Mouse (Mus musculus) neutrophil, adult 5-6 weeks (primary cell): Measurements from ENCODE around the gene Cfap74. TPM values are rescaled to one million over a fixed set of nuclear protein-coding genes. Genes with fewer than 3 reads are reported as not detected.
"Not testable (repeated sequence)": the region's sequence is repeated elsewhere in the genome, so short reads cannot be mapped to it uniquely, and the experiment has no call there.

Experiments
- ATAC-seq: fragments of 151-379, 151-347 bp; 2 replicates; pipeline ENCODE4 v1.8.0; 2017; ENCODE audit warnings: mild to moderate bottlenecking, moderate TSS enrichment; ENCODE audit not compliant: insufficient number of reproducible peaks, poor library complexity, low FRiP score, severe bottlenecking; ENCODE audit errors: extremely low read depth
- total RNA-seq: library from RNA; stranded (forward); fragments of 200-1000 nt; gene quantifications from 2 replicates; pipeline ENCODE4 v1.2.3, GENCODE M21; 2017

The Cfap74 gene
- total RNA-seq, 1 experiment from 2014 or later: 3.8 TPM

GRCm38 (mm10) chr4:155464061-155464460 lies 55.1 kb downstream of the Cfap74 start:
- ATAC-seq: no peak

DNA sequence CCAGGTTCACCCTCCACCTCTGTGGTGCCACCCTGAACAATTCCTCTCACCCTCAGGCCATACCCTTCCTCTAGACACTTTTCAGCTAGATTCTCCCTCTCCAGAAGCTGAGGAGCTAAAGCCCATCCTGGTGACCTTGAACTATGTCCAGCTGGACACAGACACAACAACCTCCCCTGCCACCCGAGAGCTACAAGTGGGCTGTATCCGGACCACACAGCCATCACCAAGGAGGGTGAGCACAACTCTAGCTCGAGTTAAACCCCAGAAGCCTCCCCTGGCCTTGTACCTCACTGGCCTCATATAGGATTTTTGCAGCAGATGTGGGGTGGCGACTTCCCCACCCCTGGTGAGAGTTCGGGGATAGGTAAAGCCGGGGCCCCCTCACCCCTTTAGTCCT lies 56.6 kb downstream of the Cfap74 start:
- ATAC-seq: no peak

GRCm38 (mm10) chr4:155466080-155466479 lies 57.1 kb downstream of the Cfap74 start:
- ATAC-seq: no peak

DNA sequence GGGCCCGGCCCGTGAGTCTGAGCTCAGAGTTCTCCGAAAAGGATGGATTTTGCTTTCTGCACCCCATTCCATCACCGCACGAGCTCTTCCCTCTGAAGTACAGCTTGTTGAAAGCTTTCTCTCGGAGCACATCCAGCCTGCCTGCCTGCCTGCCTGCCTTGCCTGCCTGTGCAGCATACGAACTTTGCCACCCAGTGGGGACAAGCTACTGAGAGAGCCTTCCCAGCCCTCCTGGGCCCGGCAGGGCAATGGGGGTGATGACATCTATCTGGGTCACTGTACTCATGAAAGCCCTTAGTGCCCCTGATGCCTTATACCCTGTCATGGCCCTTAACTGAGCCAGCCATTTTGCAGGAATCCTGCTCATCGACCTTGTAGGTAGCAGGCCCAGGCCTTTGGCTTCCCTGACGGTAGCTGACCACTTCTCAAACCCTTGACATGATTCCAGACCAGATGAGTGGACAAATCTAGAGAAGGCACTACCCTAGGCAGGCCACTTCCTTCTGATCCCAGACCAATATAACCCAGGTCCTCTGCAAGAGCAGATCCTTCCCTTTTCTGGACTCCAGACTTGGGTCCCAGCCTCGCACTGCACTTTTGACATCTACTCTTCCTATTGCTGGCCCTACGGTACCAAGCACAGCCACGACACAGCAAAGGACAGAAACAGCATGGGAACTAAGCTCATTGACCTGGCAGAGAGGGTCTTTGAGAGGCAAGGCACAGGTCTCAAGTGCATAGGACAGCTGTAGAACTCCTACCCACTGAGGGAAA lies 58.4 kb downstream of the Cfap74 start:
- no peak for ATAC-seq

- ATAC-seq: no peak
These were observed 60.0 kb downstream of the Cfap74 start, which contains the start of gene Tmem52 for GRCm38 (mm10) chr4:155468952-155469351. Gene Tmem52, plus strand, starts transcription at chr4:155469114.

GRCm38 (mm10) chr4:155469590-155470262 lies 60.7 kb downstream of the Cfap74 start:
- ATAC-seq: no peak

- ATAC-seq: no peak
These were observed 61.4 kb downstream of the Cfap74 start for GRCm38 (mm10) chr4:155470263-155470953.

- no peak for ATAC-seq
These were observed 62.0 kb downstream of the Cfap74 start for GRCm38 (mm10) chr4:155470997-155471396.

DNA sequence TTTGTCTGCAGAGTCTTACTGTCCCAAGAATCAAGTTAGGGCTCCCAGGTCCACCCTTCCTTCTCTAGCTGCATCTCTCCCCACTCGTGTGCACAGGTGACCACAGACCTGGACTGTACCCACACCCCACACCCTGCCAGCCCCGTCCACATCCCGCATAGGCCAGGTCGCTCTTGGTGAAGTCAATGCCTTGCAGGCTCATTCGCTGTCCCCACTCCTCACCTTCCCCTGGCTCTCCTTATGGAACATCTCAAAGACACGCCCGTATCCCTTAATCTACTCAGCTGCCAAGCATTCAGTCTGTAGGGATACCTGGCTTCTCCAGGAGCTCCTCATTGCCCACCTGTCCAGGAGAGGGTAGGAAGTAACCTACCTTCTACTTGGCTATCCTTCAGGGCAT lies 62.4 kb downstream of the Cfap74 start:
- ATAC-seq: no peak

GRCm38 (mm10) chr4:155472716-155473290 lies 63.8 kb downstream of the Cfap74 start:
- ATAC-seq: no peak

GRCm38 (mm10) chr4:155473319-155473718 lies 64.3 kb downstream of the Cfap74 start:
- ATAC-seq: no peak

DNA sequence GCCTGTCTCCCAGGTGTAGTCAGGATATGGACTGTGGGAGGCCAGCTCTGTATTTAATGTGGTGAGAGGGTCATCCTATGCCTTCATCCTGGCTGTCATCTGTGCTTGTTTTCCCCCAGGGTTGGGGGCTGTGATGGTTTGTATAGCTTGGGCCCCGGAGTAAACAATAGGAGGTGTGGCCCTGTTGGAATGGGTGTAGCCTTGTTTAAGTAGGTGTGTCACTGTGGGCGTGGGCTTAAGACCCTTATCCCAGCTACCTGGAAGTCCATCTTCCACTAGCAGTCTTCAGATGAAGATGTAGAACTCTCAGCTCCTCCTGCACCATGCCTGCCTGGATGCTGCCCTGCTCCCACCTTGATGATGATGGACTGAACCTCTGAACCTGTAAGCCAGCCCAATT lies 64.8 kb downstream of the Cfap74 start:
- ATAC-seq: not testable (repeated sequence)

DNA sequence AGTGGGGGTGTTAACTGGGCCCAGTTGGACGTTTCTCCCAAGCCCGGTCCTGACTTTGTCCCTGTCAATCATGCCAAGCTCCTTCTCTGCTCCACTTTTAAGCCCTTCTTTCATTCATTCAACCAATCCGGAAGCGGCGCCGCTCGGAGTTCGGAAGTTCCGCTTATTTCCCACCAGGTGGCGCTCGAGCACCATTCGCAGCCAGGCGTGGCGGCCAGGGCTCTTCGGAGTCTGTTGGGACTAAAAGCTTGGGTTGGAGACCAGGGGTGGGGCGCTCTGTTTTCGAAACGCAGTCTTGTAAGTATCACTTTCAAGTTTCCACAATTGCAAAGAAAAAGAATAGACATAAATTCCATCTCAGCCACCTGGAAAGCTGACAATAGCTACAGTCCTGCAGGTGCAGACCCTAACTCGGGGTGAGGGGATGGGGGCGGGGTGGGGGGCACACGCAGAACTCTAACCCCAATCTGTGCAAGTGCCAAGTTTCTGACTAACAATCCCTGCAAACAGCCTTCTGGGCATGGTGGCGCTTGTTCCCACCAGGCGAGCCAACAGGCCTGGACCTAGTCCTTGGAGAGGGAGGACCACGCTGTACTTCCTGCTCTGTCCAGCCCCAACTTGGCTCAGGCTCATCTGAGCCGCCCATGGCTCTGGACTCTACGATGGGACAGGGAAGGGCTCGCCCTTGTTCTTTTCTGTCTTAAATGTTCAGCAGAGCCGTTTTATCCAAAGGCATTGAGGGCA lies 72.6 kb downstream of the Cfap74 start:
- peak; percentile 86 for ATAC-seq

DNA sequence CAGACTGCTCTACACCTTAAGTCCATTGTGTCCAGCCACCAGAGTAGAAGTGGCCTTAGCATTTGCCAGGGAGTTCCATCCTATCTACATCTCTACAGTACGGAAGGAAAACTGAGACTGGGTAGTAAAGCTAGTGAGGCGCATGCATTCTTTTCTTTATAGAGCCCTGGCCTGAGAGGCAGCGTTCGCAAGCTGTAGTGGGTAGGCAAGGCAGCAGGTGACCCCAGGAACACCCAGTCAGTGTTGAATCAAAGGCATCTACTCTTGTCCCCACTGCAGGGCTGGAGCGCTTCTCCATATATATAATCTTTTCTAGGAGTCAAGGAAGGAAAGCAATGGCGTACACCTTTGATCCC lies 73.1 kb downstream of the Cfap74 start:
- ATAC-seq: no peak

DNA sequence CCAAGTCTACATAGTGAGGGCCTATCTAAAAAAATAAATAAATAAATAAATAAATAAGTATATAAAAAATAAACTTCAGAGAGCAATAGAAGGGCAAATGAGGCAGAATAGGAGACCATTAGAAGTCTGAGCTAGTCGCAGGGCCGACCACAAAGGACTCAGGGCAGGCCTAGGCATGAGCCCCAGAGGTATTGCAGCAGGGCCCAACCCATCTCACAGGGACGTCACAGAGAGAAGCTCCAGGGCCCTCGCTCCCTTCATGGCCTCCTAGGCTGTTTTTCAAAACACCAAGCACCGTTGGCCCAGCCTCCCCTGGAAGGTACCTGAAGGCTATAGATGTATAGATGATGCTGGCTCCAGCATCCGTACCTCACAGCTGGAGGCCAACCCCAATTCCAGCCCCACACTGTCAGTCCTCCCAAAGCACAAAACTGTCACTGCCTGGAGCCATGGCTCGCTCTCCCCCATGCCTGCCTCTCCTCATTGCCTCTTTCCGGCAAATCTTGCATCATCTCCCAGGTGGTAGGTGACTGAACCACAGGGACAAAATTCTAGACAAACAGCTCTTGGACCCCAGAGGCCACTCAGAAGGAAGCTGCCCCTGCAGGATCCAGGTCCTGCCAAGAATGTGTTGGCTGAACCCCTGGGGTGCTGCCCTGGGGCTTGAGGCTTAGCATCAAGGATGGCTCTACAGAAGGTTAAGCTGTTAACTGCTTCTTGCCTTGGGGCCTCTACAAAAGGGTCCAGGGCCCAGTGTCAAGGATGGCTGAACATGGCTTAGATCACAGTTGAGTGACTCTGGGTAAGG lies 73.9 kb downstream of the Cfap74 start:
- no peak for ATAC-seq

DNA sequence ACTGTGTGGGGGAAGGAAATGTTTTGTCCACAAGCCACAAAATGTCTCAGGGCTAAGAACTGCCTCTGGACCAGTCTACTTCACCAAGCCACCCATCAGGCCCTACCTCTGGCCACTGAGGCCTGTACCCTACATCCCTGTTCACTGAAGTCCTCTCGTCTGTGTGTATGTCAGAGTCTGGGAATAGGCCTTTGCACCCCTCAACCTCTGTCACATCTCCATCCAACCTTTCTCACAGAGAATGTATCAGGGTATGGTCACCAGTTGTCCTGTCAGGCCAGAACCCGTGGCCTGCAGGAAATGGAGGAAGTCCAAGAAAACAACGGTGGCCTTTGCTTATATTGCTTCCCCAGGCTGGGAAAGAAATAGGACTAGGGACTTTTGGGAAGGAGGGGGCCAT lies 76.5 kb downstream of the Cfap74 start:
- ATAC-seq: no peak

DNA sequence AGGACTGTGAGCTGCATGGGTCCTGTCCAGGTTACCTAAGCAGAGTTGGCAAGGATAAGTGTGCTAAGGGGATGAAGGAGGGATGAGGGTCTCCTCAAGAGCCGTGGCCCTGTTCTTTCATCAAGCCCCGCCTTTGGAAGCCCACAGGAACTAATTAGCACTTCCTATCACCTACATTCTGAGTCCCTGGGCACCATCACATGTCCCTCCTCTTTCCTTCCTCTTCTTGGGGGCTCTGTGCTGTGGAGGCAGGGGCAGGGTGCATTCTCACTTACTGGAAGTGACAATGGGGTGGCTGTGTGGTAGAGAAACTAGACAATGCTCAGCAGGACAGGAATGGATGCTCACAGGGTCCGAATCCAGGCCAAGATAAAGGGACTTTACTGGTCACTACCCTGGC lies 78.8 kb downstream of the Cfap74 start:
- ATAC-seq: peak; percentile 25; the same call in 1 of the 2 replicates
